Mouse (Mus musculus): ENCODE measurements around the gene Higd1c. TPM values are rescaled to one million over a fixed set of nuclear protein-coding genes. Genes with fewer than 3 reads are reported as not detected.
A peak's percentile ranks its signal among the peaks of the same experiment; 100 is the strongest.
"Not testable (repeated sequence)": the region's sequence is repeated elsewhere in the genome, so short reads cannot be mapped to it uniquely, and the experiment has no call there.

Gene Higd1c
- polyA plus RNA-seq, 2 experiments from 2014 or later: not detected

DNA sequence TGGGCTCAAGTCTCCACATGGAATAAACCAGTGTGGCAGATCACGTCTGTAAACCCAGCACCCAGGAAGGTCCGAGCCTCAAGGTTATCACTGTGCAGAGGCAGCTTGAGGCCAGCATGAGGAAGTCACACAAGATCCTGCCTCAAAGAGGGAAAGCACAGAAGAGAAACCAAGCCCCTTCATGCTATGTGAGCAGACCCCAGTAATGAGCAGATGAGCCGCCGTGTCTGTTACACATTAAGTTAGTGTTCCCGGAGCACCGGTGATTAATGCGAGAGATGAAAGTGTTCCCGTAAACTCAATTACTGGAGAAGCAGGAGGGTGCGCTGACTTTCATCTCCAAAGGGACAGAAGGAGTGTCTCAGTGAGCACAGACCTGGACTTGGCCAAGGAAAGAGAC lies 1.6 kb downstream of the Higd1c start:
- not testable (repeated sequence) for ATAC-seq

DNA sequence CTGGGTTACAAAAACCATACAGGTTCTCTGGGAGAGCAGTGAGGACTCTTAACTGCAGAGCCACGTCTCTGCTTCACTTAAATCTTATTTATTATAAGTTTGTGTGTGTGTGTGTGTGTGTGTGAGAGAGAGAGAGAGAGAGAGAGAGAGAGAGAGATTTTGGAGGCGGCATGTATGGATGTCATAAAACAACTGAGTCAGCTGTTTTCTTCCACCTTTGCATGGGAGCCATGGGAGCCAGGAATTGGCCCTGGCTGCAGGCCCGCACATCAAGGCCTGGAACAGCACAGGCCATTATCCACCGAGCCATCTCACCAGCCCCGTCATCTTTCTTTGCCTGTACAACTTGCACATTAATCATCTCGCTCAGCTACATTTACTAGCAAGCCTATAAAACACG lies 2.8 kb downstream of the Higd1c start:
- ATAC-seq: no peak

DNA sequence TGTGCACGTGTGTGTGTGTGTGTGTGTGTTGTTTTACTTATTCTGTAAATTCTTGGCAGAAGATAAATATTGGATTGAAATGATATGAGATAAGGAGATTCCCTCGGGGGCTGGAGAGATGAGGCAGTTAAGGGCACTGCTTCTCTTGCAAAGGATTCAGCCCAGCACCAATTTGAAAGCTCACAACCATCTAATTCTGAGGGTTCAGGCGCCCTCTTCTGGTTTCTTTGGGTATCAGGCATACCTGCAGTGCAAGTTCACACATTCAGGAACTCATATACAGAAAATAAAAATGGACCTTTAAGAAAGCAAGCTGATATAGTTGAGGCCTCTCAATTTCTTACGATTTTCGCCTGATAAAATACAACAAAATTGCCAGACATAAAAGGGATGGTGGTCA lies 10.7 kb downstream of the Higd1c start:
- ATAC-seq: no peak

GRCm38 (mm10) chr15:100377847-100378505 lies 13.6 kb downstream of the Higd1c start:
- not testable (repeated sequence) for ATAC-seq

GRCm38 (mm10) chr15:100379658-100380057 lies 15.3 kb downstream of the Higd1c start:
- ATAC-seq: no peak

GRCm38 (mm10) chr15:100380104-100380503 lies 15.8 kb downstream of the Higd1c start:
- ATAC-seq: no peak

GRCm38 (mm10) chr15:100385705-100386104 lies 21.4 kb downstream of the Higd1c start:
- ATAC-seq: no peak

GRCm38 (mm10) chr15:100387544-100388223 lies 23.3 kb downstream of the Higd1c start:
- ATAC-seq: no peak

- no peak for ATAC-seq
These were observed 24.0 kb downstream of the Higd1c start for GRCm38 (mm10) chr15:100388224-100388835.

GRCm38 (mm10) chr15:100388886-100389285 lies 24.5 kb downstream of the Higd1c start:
- no peak for ATAC-seq

- ATAC-seq: no peak
These were observed 26.7 kb downstream of the Higd1c start for GRCm38 (mm10) chr15:100391066-100391465.

DNA sequence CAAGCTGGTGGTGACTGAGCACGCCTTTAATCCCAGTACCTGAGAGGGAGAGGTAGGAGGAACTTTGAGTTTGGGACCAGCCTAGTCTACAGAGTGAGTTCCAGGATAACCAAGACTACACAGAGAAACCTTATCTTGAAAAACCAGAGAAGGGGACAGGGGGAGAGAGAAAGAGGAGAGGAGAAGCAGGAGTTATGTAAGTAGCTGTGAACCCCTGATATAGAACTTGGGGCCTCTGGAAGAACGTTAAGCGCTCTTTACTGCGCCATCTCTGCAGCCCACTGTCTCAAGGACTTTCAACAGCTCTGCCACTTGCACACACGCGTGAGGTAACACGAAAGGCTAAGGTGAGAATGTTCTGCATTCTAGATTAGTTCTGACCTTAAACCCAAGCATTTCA lies 27.3 kb downstream of the Higd1c start:
- no peak for ATAC-seq

GRCm38 (mm10) chr15:100393016-100393415 lies 28.7 kb downstream of the Higd1c start:
- no peak for ATAC-seq

DNA sequence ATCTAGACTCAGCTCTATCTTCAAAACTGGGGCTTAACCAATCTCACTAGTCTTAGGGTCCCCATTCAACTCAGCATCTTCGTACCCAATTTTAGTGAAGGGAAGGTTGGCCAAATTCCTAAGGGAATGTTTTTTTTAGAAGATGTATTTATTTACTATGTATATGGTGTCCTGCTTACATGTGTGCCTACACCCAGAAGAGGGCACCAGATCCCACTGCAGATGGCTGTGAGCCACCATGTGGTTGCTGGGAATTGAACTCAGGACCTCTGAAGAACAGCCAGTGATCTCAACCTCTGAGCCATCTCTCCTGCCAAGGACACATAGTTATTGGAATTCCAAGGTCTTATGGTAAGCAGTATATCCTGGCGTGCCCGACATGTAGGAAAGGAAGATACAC lies 31.2 kb downstream of the Higd1c start:
- ATAC-seq: no peak

- ATAC-seq: no peak
These were observed 36.4 kb downstream of the Higd1c start for GRCm38 (mm10) chr15:100400592-100401250.

DNA sequence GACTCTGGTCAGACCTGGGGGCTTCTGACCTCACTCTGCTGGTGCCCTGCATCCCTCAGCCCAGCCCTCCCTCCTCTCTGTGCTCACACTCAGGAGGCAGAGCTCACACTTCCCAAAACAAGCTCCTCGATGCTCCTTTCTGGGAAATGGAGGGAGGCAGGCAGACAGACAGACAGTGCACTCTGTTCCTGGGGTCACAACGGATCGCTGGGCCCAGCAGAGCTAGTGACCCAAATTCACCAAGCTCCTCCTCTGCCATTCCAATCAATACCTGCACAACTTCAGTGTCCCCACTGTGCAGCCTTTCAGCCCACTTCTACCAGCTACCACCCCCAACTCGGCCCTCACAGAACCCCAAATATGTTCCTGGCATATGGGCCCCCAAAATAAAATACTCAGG lies 37.5 kb downstream of the Higd1c start:
- no peak for ATAC-seq

- ATAC-seq: no peak
These were observed 38.0 kb downstream of the Higd1c start for GRCm38 (mm10) chr15:100402347-100402746.

DNA sequence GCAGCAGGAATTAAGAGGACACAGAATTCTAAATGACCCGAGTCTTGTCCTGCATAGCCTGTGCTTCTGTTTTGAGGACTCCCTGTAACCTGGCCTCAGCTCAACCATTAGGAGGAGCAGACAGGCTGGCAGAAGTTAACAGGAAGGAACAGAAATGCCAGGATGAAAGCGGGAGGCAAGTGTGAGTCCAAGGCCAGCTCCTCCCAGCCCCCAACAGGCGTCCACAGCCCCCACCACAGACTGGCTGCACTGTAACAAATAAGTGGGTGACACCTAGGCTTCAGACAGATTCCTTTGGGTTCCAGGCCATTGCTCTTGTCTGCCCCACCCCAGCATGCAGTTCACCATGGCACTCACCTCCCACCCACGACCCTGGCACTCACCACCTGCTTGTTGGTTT lies 38.5 kb downstream of the Higd1c start:
- ATAC-seq: no peak

DNA sequence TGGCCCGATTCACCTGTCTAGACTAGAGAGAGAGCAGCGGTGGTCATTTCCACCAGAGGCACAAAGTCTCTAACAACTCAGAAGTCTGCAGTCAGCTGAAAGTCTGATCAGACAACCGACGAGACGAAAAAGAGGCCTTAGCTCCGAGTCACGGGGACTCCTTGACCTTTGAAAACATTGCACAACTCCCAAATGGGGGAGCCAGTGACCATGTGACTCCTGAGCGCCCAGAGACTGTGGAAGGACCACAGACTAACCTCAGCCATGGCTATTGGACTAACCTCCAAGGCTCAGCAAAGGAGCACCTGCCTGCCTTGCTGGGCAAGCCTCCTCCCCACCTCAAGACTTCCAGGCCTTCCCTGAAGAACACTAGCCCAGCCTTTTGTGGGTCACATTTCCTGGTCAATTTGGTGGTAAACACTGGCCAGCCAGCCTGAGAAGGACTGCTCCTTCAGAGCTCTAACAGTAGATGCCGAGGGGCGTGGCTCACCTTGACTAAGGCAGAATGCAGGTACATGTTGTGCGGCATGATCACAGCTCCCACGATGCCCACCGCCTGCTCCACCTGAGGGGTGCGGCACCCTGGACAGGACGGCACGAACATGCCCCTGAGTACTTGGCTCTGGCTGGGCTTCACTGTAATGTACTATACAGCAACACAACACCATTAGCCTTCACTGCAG lies 39.1 kb downstream of the Higd1c start:
- no peak for ATAC-seq

DNA sequence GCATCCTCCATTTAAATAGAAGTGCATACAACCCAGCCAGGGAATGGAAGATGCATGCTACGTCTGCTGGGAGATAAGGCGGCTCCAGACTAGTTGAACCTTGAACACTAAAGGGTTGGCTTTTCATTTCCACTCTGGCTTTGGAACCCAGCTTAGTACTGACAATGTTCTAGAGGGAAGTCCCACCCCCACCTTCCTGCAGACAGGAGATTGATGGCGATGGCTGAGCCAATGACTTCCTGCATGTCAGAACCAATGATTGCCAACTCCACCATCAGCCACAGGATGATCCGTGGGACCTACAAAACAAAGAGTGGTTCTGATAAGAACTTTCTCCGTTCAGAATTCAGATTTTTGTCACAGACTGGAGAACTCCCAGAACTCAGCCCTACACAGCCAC lies 41.7 kb downstream of the Higd1c start:
- peak; percentile 58 for ATAC-seq

- no peak for ATAC-seq
These were observed 46.8 kb downstream of the Higd1c start for GRCm38 (mm10) chr15:100410918-100411672.

DNA sequence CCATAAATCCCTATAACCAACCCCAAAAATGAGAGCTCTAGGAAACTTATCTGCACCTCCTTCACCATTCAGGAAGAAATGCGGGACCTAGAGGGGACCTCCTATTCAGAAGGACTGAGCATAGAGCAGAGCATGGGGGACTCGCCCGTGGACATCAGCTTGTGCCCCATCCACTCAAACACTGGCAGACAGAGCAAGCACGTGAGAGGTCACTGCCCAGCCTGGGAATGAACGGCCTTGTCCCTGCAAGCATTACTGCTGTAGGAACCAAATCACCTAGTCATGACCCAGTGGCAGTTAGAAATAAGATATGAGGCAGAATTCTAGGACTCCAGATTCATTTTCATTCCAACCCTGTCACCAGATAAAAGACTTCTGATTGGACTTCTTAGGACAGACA lies 47.4 kb downstream of the Higd1c start:
- no peak for ATAC-seq

Measured in CD4-positive, CD25-positive, alpha-beta regulatory T cell, adult 4 months (primary cell).